Mouse (Mus musculus) neural tube, postnatal 0 days (tissue): Measurements from ENCODE around the gene Tmem35b. TPM values are rescaled to one million over a fixed set of nuclear protein-coding genes. Genes with fewer than 3 reads are reported as not detected.

Experiments
- polyA plus RNA-seq: library from polyadenylated mRNA; unstranded; fragments of >200 nt; fragmentation: Nextera tagmentation; extraction: Ambion mirVana; gene quantifications from 2 replicates; pipeline ENCODE4 v1.2.1, GENCODE M21; 2015

Tmem35b gene
- polyA plus RNA-seq, result 15.5 and 16.3 TPM in 2 replicates

GRCm38 (mm10) chr4:127123391-127123790 is at the start of gene Tmem35b:
TSS of gene Tmem35b (plus strand) at chr4:127123691.

GRCm38 (mm10) chr4:127076875-127077548 is 46.5 kb upstream of the Tmem35b start, which contains the start of gene Zmym6:
TSS of gene Zmym6 (plus strand) at chr4:127077383.

GRCm38 (mm10) chr4:127168914-127169345 is 45.4 kb downstream of the Tmem35b start, which contains the start of gene Dlgap3:
TSS of gene Dlgap3 (plus strand) at chr4:127169204.

Other genes with a start within 250 kb of the Tmem35b start
- gene Zmym4, start 155.6 kb upstream of the Tmem35b start, polyA plus RNA-seq, result 22.3 and 23.3 TPM in 2 replicates
- 74.5 and 88.2 TPM in 2 replicates for gene Sfpq, start 102.4 kb upstream of the Tmem35b start, polyA plus RNA-seq
- 15.4 and 16.2 TPM in 2 replicates for gene Zmym1, start 62.5 kb upstream of the Tmem35b start, polyA plus RNA-seq
- 17.7 and 20.7 TPM in 2 replicates for gene Zmym6, start 46.3 kb upstream of the Tmem35b start, polyA plus RNA-seq
- 37.0 and 38.5 TPM in 2 replicates for gene Dlgap3, start 45.5 kb downstream of the Tmem35b start, polyA plus RNA-seq
- 77.2 and 79.4 TPM in 2 replicates for gene Smim12, start 120.1 kb downstream of the Tmem35b start, polyA plus RNA-seq
- 17.3 and 19.8 TPM in 2 replicates for gene Gja4, start 190.3 kb downstream of the Tmem35b start, polyA plus RNA-seq
- 0.33 and 0.89 TPM in 2 replicates for gene Gjb3, start 207.2 kb downstream of the Tmem35b start, polyA plus RNA-seq
- 0.25 TPM in 1 of 2 replicates, not detected in the other for gene Gjb4, start 230.4 kb downstream of the Tmem35b start, polyA plus RNA-seq
- 0.52 and 2.2 TPM in 2 replicates for gene Gjb5, start 234.5 kb downstream of the Tmem35b start, polyA plus RNA-seq